Mouse (Mus musculus) cortical plate, adult 2 months (tissue): ENCODE data around the gene Ubl7.

Experiments used
- CTCF ChIP-seq: fragments of 200-500 bp; IDR thresholded peaks from 2 replicates; pipeline ENCODE4 v1.5.1; 2011; ENCODE audit warnings: mild to moderate bottlenecking, control low read depth, low read length; ENCODE audit not compliant: insufficient read depth; ENCODE audit errors: extremely low read depth
- POLR2A ChIP-seq: fragments of 200-500 bp; IDR thresholded peaks from 2 replicates; pipeline ENCODE4 v1.6.1; 2011; ENCODE audit warnings: mild to moderate bottlenecking, low read length, control low read depth; ENCODE audit not compliant: insufficient read depth; ENCODE audit errors: extremely low read depth

- TF ChIP-seq CTCF (no peak), POLR2A (no peak)
Observed at GRCm38 (mm10) chr9:57947381-57948030, 36.7 kb downstream of the Ubl7 start.
